Mouse (Mus musculus) embryonic fibroblast, embryonic 13.5 days (primary cell): ENCODE measurements at regions not wholly inside any gene's neighbourhood (a gene's known extent, or its start where the extent isn't known, plus 50 kb on each side); places are given as distances from the start of the nearest gene placed in this dataset.

Experiments used
- H3K27ac ChIP-seq: 2 replicates; pipeline ENCODE4 v1.5.1; 2012; ENCODE audit warnings: low read length, control low read depth, inconsistent platforms; ENCODE audit not compliant: insufficient read depth
- H3K4me1 ChIP-seq: 2 replicates; pipeline ENCODE4 v1.6.1; 2011; ENCODE audit warnings: low read length; ENCODE audit not compliant: control insufficient read depth, insufficient read depth
- H3K4me3 ChIP-seq: 2 replicates; pipeline ENCODE4 v1.5.1; 2011; ENCODE audit warnings: mild to moderate bottlenecking, control low read depth, low read length; ENCODE audit not compliant: insufficient read depth
- CTCF ChIP-seq: IDR thresholded peaks from 2 replicates; pipeline ENCODE4 v1.5.1; 2011; ENCODE audit warnings: mild to moderate bottlenecking, control low read depth, low read length, moderate library complexity, borderline replicate concordance; ENCODE audit not compliant: insufficient read depth
- POLR2A ChIP-seq: IDR thresholded peaks from 2 replicates; pipeline ENCODE4 v1.6.1; 2011; ENCODE audit warnings: low read depth, mild to moderate bottlenecking, control low read depth, low read length, moderate library complexity

DNA sequence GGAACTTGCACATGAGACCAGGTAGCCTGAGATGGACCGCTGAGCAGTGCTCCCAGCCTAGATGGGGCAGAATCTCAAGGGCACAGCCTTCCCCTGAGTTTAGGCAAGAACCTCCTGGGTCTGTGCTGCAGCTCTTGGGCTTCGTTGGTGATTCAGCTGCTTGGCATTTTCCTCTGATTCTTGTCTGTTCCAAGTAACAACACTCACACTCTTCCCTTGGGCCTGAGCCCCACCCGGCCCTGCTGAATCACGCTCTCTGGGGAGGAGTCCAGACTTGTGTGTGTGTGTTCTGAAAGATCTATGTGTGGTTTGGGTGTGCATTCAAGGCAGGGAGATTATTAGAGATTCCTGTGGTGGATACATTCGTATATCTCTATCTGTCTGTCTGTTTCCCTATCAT is 517.4 kb upstream of the Tbx3 start:
- H3K4me1 ChIP-seq = peaks cover 3% of the 10 kb centered on the region; the same call in 1 of the 2 replicates
- peak overlapping the region; percentile 16; the same call in 1 of the 2 replicates for H3K27ac ChIP-seq
- no peak for TF ChIP-seq POLR2A
- no peak for TF ChIP-seq CTCF
- no peak overlapping the region for H3K4me3 ChIP-seq

DNA sequence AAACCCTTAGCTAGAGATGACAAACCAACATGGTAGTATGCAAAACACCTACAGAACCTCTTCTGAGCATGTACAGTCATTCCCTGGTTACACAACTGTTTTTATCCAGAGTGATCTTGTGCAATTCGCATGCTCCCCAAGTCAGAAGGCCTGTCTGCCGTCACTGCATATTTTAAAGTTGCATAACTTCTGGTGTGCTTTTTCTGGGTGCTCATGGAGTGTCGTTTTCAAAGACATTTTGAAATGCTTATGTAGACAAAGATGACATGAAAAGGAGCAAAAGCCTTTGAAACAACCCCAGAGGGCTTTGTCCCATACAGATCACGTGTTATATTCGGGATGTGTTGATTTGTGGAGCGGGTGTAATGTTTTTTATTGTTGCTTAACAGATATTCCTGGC is 513.8 kb upstream of the Tbx3 start:
- Histone ChIP-seq H3K4me1 (peaks cover 3% of the 10 kb centered on the region; the same call in 1 of the 2 replicates), H3K4me3 (no peak overlapping the region), H3K27ac (peak overlapping the region; percentile 66; the same call in 1 of the 2 replicates)
- TF ChIP-seq CTCF = no peak
- TF ChIP-seq POLR2A = no peak

DNA sequence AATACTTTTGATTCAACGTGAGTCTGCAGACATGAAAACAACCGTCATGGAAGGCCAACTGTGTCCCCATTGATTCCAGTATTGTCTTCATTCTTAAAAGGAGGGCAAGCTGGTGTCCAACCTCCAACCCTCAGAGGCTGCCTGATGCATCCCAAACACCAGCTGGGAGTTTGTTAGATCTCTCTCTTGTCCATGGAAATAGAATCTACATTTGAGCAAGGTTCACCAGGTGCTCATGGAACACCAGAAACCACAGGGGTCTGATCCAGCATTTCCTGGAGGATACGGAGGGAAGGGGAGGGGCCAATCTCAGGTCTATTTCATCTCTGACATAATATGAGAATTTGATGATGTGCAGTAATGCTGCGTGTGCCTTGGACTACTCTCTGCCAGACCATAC is 512.3 kb upstream of the Tbx3 start:
- TF ChIP-seq POLR2A (no peak), CTCF (no peak)
- H3K4me1 ChIP-seq = no peaks in the 10 kb centered on the region
- H3K27ac ChIP-seq = no peak overlapping the region
- H3K4me3 ChIP-seq = no peak overlapping the region

DNA sequence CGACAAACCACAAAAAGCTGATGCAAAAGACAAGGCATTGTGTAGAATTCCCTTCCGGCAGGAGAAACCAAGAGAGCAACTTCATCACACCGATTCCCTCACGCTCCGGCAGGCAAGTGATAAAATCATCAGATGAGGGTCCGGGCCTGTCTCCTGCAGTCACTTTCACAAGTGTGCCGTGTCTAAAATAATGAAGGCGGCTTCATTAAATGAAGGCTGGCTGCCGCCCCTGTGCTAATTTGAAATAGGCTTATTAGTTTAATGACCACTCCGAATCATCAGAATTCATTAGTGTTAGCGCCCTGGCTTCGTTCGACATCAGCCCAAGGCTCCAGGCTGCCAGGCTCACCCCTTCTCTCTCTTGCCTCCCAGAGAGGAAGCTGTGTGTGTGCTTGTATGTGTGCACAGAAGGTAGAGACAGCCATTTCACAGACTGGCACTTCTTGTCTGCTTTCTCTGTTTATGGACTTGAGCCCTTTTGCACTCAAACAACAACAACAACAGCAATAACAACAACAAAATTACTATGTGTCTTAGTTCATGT is 508.3 kb upstream of the Tbx3 start:
- no peak for TF ChIP-seq CTCF
- TF ChIP-seq POLR2A = no peak
- Histone ChIP-seq H3K4me1 (no peaks in the 10 kb centered on the region), H3K4me3 (no peak overlapping the region), H3K27ac (no peak overlapping the region)

DNA sequence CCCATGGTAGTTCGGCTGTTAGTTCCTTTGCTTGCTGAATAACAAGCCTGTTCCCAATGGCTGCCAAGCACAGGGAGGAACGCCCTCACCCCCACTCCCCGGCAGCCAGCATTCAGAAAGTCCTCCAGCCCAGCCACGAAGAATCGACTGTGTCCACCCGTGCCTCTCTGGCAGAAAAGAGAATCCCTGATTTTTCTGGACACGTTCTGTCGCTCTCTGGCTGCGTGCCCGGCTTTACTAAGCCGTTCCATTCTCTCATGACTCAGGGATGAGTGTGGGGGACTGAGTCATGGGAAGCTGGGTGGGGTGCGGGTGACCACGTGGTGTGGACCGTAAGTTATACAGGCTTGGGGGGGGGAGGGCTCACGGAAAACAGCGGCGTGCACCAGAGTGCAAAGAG is 502.8 kb upstream of the Tbx3 start:
- TF ChIP-seq CTCF (no peak), POLR2A (no peak)
- Histone ChIP-seq H3K27ac (peak overlapping the region; percentile 84), H3K4me1 (peaks cover 5% of the 10 kb centered on the region; the same call in 1 of the 2 replicates), H3K4me3 (no peak overlapping the region)

DNA sequence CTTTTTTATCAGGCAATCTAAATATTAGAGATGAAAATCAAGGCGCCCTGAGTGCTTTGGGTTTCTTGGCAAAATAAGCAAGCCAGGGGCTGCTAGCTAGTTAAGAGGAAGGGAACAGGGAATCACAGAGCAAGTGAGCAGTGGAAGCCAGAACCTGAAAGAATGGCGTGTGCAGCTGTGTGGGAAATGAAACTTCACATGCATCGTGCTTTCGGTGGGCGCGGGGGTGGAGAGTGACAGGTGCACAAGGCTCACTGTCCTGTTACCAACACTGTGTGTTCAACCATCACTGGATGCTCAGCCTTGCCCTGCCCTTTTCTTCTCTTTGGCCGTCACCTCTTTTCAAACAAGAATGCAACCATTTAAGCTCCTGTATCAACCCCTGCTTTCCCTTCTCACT is 501.2 kb upstream of the Tbx3 start:
- no peak overlapping the region for H3K27ac ChIP-seq
- no peak overlapping the region for H3K4me3 ChIP-seq
- peaks cover 5% of the 10 kb centered on the region for H3K4me1 ChIP-seq
- no peak for TF ChIP-seq POLR2A
- TF ChIP-seq CTCF = no peak

DNA sequence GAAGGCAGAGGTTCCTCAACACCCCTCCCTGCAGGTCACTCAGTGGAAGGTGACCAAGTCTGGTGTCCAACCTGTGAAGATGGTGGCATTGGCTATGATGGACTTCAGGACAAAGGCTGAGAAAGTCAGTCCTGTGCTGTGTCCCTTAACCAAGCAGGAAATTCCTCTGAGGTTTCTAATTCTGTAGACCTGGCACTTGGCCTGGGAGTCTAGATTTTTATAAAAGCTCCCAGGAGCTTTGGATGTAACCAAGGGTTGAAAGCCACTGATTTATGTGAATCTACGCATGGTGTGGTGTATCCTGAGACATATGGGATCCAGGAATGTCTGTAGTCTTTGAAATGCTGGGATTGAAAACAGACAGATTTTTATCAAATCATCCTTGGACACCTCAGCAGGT is 498.8 kb upstream of the Tbx3 start:
- TF ChIP-seq POLR2A (no peak), CTCF (no peak)
- Histone ChIP-seq H3K4me3 (no peak overlapping the region), H3K4me1 (peaks cover 5% of the 10 kb centered on the region)

DNA sequence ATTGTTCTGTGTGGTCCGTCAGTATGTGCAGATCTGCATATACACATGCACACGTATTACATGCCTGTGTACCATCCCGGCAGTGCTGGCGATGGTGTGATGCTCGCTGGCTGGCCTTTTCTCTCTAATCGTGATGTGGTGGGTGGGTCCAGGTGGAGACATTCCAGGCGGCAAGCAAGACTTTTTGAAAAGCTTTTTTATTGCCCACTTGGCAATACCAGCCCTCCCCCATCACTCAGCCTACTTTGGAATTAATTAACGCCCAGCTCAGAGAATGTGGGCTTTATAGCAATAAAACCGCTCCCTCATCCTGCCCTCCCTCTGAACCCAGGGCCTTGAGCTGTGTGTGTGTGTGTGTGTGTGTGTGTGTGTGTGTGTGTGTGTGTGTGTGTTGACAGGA is 491.7 kb upstream of the Tbx3 start:
- H3K27ac ChIP-seq = no peak overlapping the region
- TF ChIP-seq CTCF = no peak
- no peak for TF ChIP-seq POLR2A
- no peak overlapping the region for H3K4me3 ChIP-seq
- H3K4me1 ChIP-seq = no peaks in the 10 kb centered on the region; the same call in 1 of the 2 replicates

More for the DNA sequence above, 498.8 kb upstream of the Tbx3 start:
- no peak overlapping the region; the same call in 1 of the 2 replicates for H3K27ac ChIP-seq

DNA sequence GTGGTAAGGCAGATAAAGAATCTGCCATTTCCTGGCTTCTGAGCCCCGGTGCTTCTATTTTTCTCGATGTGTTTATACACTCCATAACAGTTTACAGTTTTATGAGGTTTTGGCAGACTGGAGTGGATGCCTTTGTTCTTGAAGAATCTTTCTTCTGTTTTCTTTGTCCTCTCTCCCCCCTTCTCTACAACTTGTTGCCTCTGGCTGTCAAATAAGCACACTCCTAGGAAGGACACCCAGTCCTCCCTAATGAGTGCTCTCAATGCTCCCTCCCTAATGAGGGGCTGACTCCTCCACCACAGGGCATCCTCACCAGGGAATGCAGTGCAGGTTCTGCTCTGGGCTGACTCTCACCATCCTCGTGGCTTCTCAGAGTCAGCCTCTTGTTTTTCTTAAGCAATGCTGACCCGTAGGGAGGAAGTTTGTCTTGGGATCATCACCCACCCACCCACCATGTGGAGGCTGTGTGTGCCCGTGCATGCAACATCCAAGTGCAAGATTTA is 486.9 kb upstream of the Tbx3 start:
- H3K27ac ChIP-seq = no peak overlapping the region
- H3K4me3 ChIP-seq = no peak overlapping the region
- TF ChIP-seq POLR2A (no peak), CTCF (no peak)

DNA sequence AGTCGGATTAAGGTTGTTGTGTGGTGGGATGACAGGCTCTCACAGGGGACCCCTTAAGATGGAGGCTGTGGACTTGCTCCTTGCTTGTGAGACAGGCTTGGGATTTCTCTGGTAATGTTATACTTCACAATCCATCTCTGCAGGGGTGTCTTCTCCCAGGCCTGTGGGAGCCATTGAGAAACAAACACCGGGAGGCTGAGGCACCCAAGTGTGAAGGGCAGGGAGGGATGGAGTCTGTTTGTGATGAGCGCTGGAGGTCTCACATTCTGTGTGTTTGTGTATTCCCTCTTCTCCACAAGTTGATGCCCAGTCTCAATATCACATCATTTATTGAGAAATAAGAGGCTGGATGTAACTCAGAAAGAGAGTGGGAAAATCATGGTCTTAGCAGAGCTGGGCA is 483.9 kb upstream of the Tbx3 start:
- no peak overlapping the region for H3K4me3 ChIP-seq
- TF ChIP-seq CTCF = no peak
- TF ChIP-seq POLR2A = no peak
- no peaks in the 10 kb centered on the region for H3K4me1 ChIP-seq
- no peak overlapping the region for H3K27ac ChIP-seq

More for the DNA sequence above, 486.9 kb upstream of the Tbx3 start:
- H3K4me1 ChIP-seq = no peaks in the 10 kb centered on the region; the same call in 1 of the 2 replicates
